Mouse (Mus musculus): Measurements from ENCODE around the gene Ttll13. TPM values are rescaled to one million over a fixed set of nuclear protein-coding genes. Genes with fewer than 3 reads are reported as not detected.
A peak's percentile ranks its signal among the peaks of the same experiment; 100 is the strongest.

The Ttll13 gene
- polyA plus RNA-seq, 1 experiment from 2014 or later, result 2.0 TPM

DNA sequence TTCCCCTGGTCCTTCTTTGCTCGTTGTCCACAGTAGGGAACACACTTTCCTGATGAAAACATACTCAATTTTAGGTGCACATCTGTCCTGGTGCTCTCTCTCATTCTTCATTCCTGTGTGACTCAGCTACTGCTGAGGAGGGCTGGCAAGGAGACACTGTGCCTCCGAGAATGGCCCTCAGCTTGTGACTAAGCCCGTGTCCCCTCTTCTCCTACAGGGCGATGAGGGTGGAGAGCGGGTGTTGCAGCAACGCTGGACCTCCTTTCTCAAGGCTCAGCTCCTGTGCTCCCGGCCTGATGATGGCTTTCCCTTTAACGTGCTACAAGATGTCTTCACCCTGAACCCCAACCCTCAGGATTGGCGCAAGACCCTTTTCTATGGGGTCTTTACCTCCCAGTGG is 27.5 kb upstream of the Ttll13 start:
- ATAC-seq, result no peak
- H3K27ac ChIP-seq, result no peak overlapping the region
- no peaks in the 10 kb centered on the region for H3K27me3 ChIP-seq
- peaks cover 9% of the 10 kb centered on the region for H3K4me1 ChIP-seq (replicated peaks)
- H3K4me2 ChIP-seq (replicated peaks), result no peak overlapping the region
- WGBS, result 94% methylated on average over 9 of the region's 9 CpGs
- no peak overlapping the region for H3K4me3 ChIP-seq (replicated peaks)
- H3K9ac ChIP-seq (replicated peaks), result no peak overlapping the region
- peaks cover 81% of the 10 kb centered on the region for H3K36me3 ChIP-seq
- H3K9me3 ChIP-seq, result no peaks in the 10 kb centered on the region

DNA sequence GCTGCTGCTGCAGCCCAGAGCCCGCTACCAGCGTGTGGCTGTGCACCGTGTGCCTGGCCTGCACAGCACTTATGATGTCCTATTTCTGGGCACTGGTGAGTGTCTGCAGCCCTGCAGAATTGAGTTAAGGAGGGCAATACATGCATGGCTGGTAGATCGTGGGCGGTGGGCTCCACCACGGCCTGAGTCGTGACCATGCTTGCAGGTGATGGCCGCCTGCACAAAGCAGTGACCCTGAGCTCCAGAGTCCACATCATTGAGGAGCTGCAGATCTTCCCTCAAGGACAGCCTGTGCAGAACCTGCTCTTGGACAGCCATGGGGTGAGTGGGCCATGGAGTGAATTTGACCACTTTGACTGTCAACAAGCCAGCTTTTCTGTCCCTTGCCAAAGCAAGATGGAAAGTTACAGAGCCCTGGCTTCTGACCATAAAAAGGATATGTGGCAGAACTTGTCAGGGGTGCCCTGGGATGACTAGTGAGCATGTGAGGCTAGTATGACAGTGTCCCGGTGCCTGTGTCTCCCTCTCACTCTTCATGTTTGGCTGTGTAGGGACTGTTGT is 25.9 kb upstream of the Ttll13 start:
- no peak overlapping the region for H3K4me2 ChIP-seq (replicated peaks)
- WGBS, result 98% methylated on average over 9 of the region's 9 CpGs
- no peak overlapping the region for H3K9ac ChIP-seq (replicated peaks)
- H3K36me3 ChIP-seq, result peaks cover 93% of the 10 kb centered on the region
- H3K9me3 ChIP-seq, result no peaks in the 10 kb centered on the region
- peaks cover under 1% of the 10 kb centered on the region for H3K4me1 ChIP-seq (replicated peaks)
- H3K27ac ChIP-seq, result no peak overlapping the region
- no peaks in the 10 kb centered on the region for H3K27me3 ChIP-seq
- no peak for ATAC-seq
- H3K4me3 ChIP-seq (replicated peaks), result no peak overlapping the region

DNA sequence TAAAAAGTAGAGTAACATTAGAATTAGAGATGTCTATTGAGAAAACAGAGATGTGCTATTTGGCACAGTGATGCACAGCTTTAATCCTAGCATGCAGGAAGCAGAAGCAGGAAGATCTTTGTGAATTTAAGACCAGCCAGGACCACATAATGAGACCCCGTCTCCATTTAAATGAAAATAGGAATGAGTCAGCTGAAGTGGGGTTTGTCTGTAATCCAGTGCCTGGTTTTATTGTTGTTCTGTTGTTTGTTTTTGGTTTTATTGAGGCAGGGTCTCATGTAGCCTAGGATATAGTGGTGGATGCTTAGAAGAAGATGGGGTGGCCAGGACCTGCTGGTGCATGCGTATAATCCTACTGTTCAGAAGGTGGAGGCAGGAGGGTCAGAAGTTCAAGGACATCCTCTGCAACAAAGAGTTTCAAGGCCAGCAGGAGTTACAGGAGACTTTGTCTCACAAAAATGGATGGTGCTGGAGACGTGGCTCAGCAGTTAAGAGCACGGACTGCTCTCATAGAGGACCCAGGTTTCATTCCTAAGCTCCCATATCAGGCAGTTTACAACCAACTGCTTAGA is 24.9 kb upstream of the Ttll13 start:
- 80% methylated on average over 4 of the region's 4 CpGs for WGBS
- ATAC-seq, result no peak
- Histone ChIP-seq H3K27me3 (no peaks in the 10 kb centered on the region), H3K36me3 (peaks cover 93% of the 10 kb centered on the region), H3K9ac (replicated peaks) (no peak overlapping the region), H3K4me3 (replicated peaks) (no peak overlapping the region), H3K27ac (no peak overlapping the region), H3K4me2 (replicated peaks) (no peak overlapping the region), H3K4me1 (replicated peaks) (no peaks in the 10 kb centered on the region), H3K9me3 (no peaks in the 10 kb centered on the region)

DNA sequence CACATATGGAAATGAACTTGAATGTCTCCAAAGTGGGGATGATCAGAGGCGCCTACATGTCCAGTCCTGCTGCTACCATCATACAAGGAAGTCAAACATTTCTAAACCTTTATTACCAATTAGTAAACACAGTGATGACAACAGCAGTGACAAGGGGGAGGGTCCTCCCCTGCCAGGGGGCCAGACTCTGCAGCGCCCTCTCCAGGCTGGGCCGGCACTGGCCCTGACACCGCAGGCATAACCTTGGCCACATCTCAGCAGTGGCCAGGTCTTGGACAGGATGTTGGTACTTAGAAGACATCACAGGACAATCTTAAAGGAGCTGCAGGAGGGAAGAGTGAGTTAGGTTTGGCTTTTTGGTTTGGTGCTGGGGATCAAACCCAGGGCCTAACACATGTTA is 19.1 kb upstream of the Ttll13 start:
- WGBS, result 93% methylated on average over 4 of the region's 4 CpGs
- H3K9ac ChIP-seq (replicated peaks), result no peak overlapping the region

DNA sequence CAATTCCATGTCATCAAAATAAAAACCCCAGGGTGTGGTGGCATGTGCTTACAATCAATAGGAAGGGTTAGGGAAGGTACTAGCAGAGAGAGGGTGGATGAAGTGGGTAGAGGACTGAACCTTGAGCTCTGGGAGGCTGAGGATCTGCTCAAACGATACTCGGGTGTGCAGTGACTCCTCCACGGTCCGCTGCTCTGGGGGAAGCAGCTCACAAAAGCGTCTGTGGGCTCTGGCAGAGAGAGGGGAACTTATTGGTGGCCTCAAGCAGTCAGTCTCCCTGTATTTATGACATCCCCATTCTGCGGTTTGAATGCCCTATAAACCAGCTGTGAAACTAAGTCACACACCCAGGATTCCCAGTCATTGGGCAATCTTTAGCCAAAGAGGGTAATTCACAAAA is 16.0 kb upstream of the Ttll13 start:
- Histone ChIP-seq H3K4me1 (replicated peaks) (peaks cover 26% of the 10 kb centered on the region), H3K4me3 (replicated peaks) (no peak overlapping the region), H3K4me2 (replicated peaks) (no peak overlapping the region), H3K9me3 (no peaks in the 10 kb centered on the region), H3K36me3 (peaks cover 33% of the 10 kb centered on the region), H3K9ac (replicated peaks) (no peak overlapping the region), H3K27me3 (peaks cover 17% of the 10 kb centered on the region), H3K27ac (no peak overlapping the region)
- ATAC-seq, result no peak
- 60% methylated on average over 6 of the region's 6 CpGs for WGBS

More for the DNA sequence above, 19.1 kb upstream of the Ttll13 start:
- H3K27me3 ChIP-seq, result peaks cover 17% of the 10 kb centered on the region
- no peak overlapping the region for H3K4me2 ChIP-seq (replicated peaks)
- peaks cover 60% of the 10 kb centered on the region for H3K36me3 ChIP-seq
- H3K9me3 ChIP-seq, result no peaks in the 10 kb centered on the region
- no peak overlapping the region for H3K27ac ChIP-seq
- ATAC-seq, result no peak
- peaks cover 7% of the 10 kb centered on the region for H3K4me1 ChIP-seq (replicated peaks)
- H3K4me3 ChIP-seq (replicated peaks), result no peak overlapping the region

DNA sequence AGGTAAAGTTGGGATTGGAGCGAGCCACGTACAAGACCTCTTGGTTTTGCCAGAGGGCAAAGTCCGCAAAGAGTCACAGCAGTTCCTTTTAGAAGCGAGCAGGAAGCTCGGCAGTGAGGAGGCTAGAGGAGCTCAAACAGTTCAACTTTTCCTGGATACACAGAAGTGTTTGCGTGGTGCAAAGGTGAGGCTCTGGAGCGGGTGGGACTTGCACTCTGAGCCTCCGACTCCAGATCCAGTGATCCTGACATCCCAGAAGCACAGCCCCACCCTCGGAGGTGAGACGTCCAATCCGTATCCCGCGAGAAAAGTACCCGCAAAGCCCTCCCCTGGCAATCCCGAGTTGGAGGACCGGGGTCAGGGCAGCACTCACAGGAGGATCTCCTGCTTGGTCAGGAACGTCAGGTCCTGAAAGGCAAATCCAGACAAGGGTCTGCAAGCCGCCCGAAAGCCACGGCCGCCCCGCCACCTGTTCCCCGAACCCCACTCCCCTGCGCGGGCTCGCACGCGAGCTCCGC is 14.1 kb upstream of the Ttll13 start:
- Histone ChIP-seq H3K4me2 (replicated peaks) (peak overlapping the region; percentile 91), H3K4me1 (replicated peaks) (peaks cover 26% of the 10 kb centered on the region), H3K9ac (replicated peaks) (peak overlapping the region; percentile 68), H3K4me3 (replicated peaks) (peak overlapping the region; percentile 72), H3K9me3 (no peaks in the 10 kb centered on the region), H3K36me3 (peaks cover 15% of the 10 kb centered on the region), H3K27me3 (peaks cover 17% of the 10 kb centered on the region), H3K27ac (no peak overlapping the region)
- ATAC-seq, result no peak; the same call in 1 of the 2 replicates
- 1% methylated on average over 29 of the region's 29 CpGs for WGBS

DNA sequence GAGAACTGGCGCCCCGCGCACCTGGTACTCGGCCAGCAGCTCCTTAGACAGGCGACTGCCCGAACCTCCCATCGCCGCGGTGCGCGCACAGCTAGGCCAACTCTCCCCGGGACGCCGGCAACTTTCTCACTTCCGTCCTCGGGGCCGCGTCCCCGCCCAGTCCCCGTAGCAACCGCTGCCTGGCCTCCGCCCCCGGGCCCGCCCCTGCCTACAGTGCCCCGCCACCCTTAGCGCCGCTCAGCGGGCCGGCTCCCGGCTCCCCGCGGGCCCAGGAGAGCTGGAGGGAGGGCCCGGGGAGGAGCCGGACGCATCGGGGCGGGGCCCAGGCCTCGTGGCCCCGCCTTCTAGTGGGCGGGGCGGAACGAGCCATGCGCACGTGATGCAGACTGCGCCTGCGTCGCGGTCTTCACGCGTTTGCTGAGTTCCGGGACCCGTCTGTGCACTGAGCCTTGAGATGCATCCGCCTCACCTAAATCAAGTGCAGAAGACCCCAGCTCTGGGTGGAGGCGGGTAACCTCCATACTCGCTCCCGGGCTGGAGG is 13.6 kb upstream of the Ttll13 start, which contains the start of the genes Cib1 and Gdpgp1:
Cib1 (minus strand) TSS at position 325 of the 541 bp plus-strand sequence.
Gdpgp1 (plus strand) TSS at position 377 of the 541 bp plus-strand sequence.
- ATAC-seq, result peak; percentile 97
- Histone ChIP-seq H3K9me3 (no peaks in the 10 kb centered on the region), H3K9ac (replicated peaks) (peak within 1 kb of the TSS; percentile 68), H3K4me2 (replicated peaks) (peak within 1 kb of the TSS; percentile 91), H3K4me1 (replicated peaks) (peaks cover 26% of the 10 kb centered on the region), H3K4me3 (replicated peaks) (peak within 1 kb of the TSS; percentile 72), H3K36me3 (peaks cover 10% of the 10 kb centered on the region), H3K27ac (peak within 1 kb of the TSS; percentile 65; the same call in 1 of the 2 replicates), H3K27me3 (peaks cover 17% of the 10 kb centered on the region)
- 1% methylated on average over 56 of the region's 56 CpGs for WGBS

DNA sequence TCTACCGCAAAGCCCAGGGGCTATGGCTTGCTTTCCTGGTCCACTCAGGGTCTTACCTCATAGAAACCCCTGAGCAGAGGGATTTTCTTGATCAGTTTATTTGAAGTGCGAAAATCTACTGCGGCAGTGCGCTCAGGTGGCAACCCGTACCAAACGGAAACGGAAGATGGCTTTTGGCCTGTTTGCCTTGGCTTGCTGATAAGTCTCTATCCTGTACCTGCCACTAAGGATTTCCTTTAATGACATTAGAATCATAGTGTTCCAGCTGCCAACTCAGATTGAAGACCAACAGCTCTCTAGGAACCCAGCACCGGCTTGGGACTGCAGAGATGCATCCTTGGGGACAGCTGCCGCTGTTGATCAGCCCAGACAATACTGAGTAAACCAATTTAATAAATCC is 12.4 kb upstream of the Ttll13 start:
- Histone ChIP-seq H3K27ac (no peak overlapping the region), H3K4me1 (replicated peaks) (peaks cover 26% of the 10 kb centered on the region), H3K9me3 (no peaks in the 10 kb centered on the region), H3K4me2 (replicated peaks) (peak overlapping the region; percentile 91), H3K36me3 (peaks cover 8% of the 10 kb centered on the region), H3K9ac (replicated peaks) (peak overlapping the region; percentile 68), H3K4me3 (replicated peaks) (peak overlapping the region; percentile 72), H3K27me3 (peaks cover 17% of the 10 kb centered on the region)
- ATAC-seq, result no peak
- WGBS, result 68% methylated on average over 9 of the region's 9 CpGs

DNA sequence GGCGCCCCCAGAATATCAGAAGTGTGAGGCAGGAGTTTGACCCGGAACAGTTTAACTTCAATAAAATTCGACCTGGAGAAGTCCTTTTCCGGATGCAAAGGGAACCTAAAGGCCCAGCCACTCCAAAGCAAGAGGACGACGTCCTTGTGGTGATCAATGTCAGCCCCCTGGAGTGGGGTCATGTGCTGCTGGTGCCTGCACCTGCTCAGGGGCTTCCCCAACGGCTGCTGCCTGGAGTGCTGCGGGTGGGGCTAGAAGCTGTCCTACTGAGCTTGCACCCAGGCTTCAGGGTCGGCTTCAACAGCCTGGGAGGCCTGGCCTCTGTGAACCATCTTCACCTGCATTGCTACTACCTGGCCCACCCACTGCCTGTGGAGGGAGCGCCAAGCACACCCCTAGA is 7.6 kb upstream of the Ttll13 start:
- H3K4me2 ChIP-seq (replicated peaks), result no peak overlapping the region
- H3K9ac ChIP-seq (replicated peaks), result no peak overlapping the region
- no peak overlapping the region for H3K27ac ChIP-seq
- peaks cover 12% of the 10 kb centered on the region for H3K4me1 ChIP-seq (replicated peaks)
- H3K27me3 ChIP-seq, result no peaks in the 10 kb centered on the region
- no peaks in the 10 kb centered on the region for H3K9me3 ChIP-seq
- no peak for ATAC-seq
- 92% methylated on average over 10 of the region's 10 CpGs for WGBS
- H3K4me3 ChIP-seq (replicated peaks), result no peak overlapping the region
- H3K36me3 ChIP-seq, result peaks cover 32% of the 10 kb centered on the region

DNA sequence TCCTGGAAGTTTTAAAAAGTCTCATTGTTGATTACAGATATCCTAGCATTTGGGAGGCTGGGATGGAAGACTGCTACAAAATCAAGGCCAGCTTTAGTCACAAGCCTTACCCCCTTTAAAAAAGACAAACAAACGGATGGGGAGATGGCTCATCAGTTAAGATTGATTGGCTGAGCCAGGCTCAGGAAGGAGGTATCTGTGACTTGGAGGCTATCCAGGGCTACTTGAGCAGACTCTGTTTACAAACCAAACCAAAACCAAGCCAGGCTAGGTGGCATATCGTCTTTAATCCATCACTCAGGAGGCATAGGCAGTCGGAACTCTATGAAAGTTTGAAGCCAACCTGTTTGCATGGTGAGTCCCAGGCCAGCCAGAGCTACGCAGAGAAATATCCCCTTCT is 4.5 kb upstream of the Ttll13 start:
- Histone ChIP-seq H3K36me3 (peaks cover 32% of the 10 kb centered on the region), H3K27me3 (no peaks in the 10 kb centered on the region), H3K4me1 (replicated peaks) (no peaks in the 10 kb centered on the region; the same call in 1 of the 2 replicates), H3K9me3 (no peaks in the 10 kb centered on the region), H3K9ac (replicated peaks) (no peak overlapping the region), H3K4me3 (replicated peaks) (no peak overlapping the region), H3K27ac (no peak overlapping the region), H3K4me2 (replicated peaks) (no peak overlapping the region)
- ATAC-seq, result no peak
- WGBS, result 90% methylated on average over 4 of the region's 4 CpGs

DNA sequence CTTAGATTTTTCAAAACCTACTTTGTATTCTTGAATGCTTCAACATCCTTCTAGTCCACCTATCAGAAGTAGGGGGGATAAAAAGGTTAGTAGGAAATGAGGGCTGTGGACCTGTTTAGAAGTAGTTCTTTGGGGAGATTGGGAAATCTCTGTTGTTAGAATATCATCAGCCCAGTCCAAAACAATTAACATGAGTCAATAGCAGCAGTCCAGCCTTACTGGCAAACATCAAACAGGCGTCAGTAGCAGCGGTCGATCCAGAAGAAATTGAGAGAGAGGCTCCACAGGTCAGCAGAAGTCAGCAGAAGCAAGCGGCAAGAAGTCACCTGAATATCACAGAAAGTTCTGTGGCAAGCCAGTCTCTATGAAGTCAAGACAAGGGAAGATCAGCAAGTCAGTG is 1.3 kb upstream of the Ttll13 start:
- no peak overlapping the region for H3K4me3 ChIP-seq (replicated peaks)
- ATAC-seq, result no peak
- H3K9me3 ChIP-seq, result no peaks in the 10 kb centered on the region
- H3K27me3 ChIP-seq, result no peaks in the 10 kb centered on the region
- 95% methylated on average over 4 of the region's 4 CpGs for WGBS
- H3K27ac ChIP-seq, result no peak overlapping the region
- H3K4me2 ChIP-seq (replicated peaks), result no peak overlapping the region
- no peaks in the 10 kb centered on the region; the same call in 1 of the 2 replicates for H3K4me1 ChIP-seq (replicated peaks)
- H3K9ac ChIP-seq (replicated peaks), result no peak overlapping the region
- H3K36me3 ChIP-seq, result peaks cover 15% of the 10 kb centered on the region

DNA sequence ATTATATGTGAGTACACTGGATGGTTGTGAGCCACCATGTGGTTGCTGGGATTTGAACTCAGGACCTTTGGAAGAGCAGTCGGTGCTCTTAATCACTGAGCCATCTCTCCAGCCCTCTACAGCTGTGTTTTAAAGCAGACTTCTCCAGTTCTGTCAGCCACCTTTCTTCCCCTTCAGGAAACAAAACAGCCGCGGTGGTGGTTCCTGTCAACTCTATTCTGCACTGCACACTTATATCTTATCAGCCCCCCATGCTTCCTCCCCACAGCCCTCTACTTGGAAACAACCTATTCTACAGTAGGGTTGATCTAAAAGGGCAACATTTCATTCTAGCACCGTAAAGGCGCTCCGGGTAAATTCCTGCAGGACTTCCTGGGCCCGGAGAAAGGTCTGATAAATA is 683 bp downstream of the Ttll13 start:
- H3K9ac ChIP-seq (replicated peaks), result peak overlapping the region; percentile 72; the same call in 1 of the 2 replicates
- no peak for ATAC-seq
- H3K27ac ChIP-seq, result peak overlapping the region; percentile 89; the same call in 1 of the 2 replicates

More for the DNA sequence above, 683 bp downstream of the Ttll13 start:
- H3K4me2 ChIP-seq (replicated peaks), result peak overlapping the region; percentile 58
- no peaks in the 10 kb centered on the region for H3K36me3 ChIP-seq
- no peaks in the 10 kb centered on the region; the same call in 1 of the 2 replicates for H3K4me1 ChIP-seq (replicated peaks)
- no peaks in the 10 kb centered on the region for H3K9me3 ChIP-seq
- peaks cover 4% of the 10 kb centered on the region; the same call in 1 of the 2 replicates for H3K27me3 ChIP-seq
- 73% methylated on average over 7 of the region's 7 CpGs for WGBS
- peak overlapping the region; percentile 56 for H3K4me3 ChIP-seq (replicated peaks)

Data from midbrain, embryonic 13.5 days (tissue).